Mouse (Mus musculus) liver, embryonic 11.5 days (tissue): ENCODE data around the gene Upb1. TPM values are rescaled to one million over a fixed set of nuclear protein-coding genes. Genes with fewer than 3 reads are reported as not detected.

Source experiments
- ATAC-seq: fragments of 200-750 bp; cut with Nextera tagmentation; replicated peaks from 2 replicates; pipeline ENCODE4 v1.8.0; 2017; ENCODE audit warnings: moderate number of reproducible peaks, mild to moderate bottlenecking, moderate TSS enrichment, moderate library complexity; ENCODE audit not compliant: low FRiP score
- DNase-seq: peaks from one replicate; pipeline ENCODE4 v3.0.0-alpha.2; 2017; ENCODE audit warnings: low spot score
- H3K27ac ChIP-seq: fragments of 300-500 bp; sonication (generic); 2 replicates; pipeline ENCODE4 v1.5.1; 2014; ENCODE audit warnings: mild to moderate bottlenecking, low read depth, low read length, control low read depth
- H3K27me3 ChIP-seq: fragments of 300-500 bp; sonication (generic); replicated peaks from 2 replicates; pipeline ENCODE4 v1.6.1; 2014; ENCODE audit warnings: low read length, mixed read lengths; ENCODE audit not compliant: control insufficient read depth, insufficient read depth
- H3K36me3 ChIP-seq: fragments of 300-500 bp; sonication (generic); 2 replicates; pipeline ENCODE4 v1.6.1; 2014; ENCODE audit warnings: mild to moderate bottlenecking, low read length, moderate library complexity, mixed read lengths; ENCODE audit not compliant: control insufficient read depth, insufficient read depth
- H3K4me1 ChIP-seq: fragments of 300-500 bp; sonication (generic); replicated peaks from 2 replicates; pipeline ENCODE4 v1.6.1; 2014; ENCODE audit warnings: low read length, mixed read lengths; ENCODE audit not compliant: control insufficient read depth, insufficient read depth
- H3K4me2 ChIP-seq: fragments of 300-500 bp; sonication (generic); 2 replicates; pipeline ENCODE4 v1.6.1; 2014; ENCODE audit warnings: mild to moderate bottlenecking, control low read depth, moderate library complexity
- H3K4me3 ChIP-seq: fragments of 300-500 bp; sonication (generic); 2 replicates; pipeline ENCODE4 v1.5.1; 2014; ENCODE audit warnings: low read depth, low read length, control low read depth
- H3K9ac ChIP-seq: fragments of 300-500 bp; sonication (generic); 2 replicates; pipeline ENCODE4 v1.6.1; 2014; ENCODE audit warnings: low read depth, low read length, control low read depth
- H3K9me3 ChIP-seq: fragments of 300-500 bp; sonication (generic); 2 replicates; pipeline ENCODE4 v1.6.1; 2016; ENCODE audit warnings: low read length, inconsistent platforms, mixed read lengths; ENCODE audit not compliant: control insufficient read depth
- WGBS: fragments of 180-500 bp; shearing (Covaris S2); extraction: QIAGEN DNeasy Blood & Tissue Kit; methylation state at CpG from one replicate; pipeline ENCODE4 v1.1.7; 2014; 5-methylcytosine and 5-hydroxymethylcytosine counted together
- polyA plus RNA-seq: library from polyadenylated mRNA; unstranded; fragments of >200 nt; fragmentation: Nextera tagmentation; extraction: Ambion mirVana; gene quantifications from 2 replicates; pipeline ENCODE4 v1.2.1, GENCODE M21; 2014

Upb1 gene
- polyA plus RNA-seq, 1 experiment from 2014 or later, result 5.5 TPM

DNA sequence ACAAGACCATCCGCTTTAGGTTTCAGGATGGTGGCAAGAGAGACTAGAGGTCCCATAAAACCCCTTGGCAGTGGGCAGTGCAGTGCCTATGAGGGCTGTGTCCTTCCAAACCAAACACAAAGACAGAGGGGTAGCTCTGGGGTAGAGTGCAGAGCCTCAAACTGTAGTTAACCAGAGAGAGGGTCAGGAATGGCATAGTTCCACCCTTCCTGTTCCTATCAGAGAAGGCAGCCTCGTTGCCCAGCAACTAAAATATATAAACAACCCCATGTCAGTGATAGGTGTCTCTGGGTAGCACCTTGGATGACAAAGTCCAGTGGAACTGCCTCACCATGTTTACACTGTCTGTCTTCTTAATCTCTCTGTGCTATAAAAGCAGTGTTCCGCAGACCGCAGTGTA lies 40.9 kb downstream of the Upb1 start:
- no peaks in the 10 kb centered on the region for H3K27me3 ChIP-seq
- H3K4me3 ChIP-seq, result no peak overlapping the region
- no peak overlapping the region for H3K27ac ChIP-seq
- H3K9me3 ChIP-seq, result no peaks in the 10 kb centered on the region
- peak; percentile 18 for DNase-seq
- H3K36me3 ChIP-seq, result no peaks in the 10 kb centered on the region
- no peak overlapping the region for H3K4me2 ChIP-seq
- ATAC-seq, result no peak
- WGBS, result 64% methylated on average over 4 of the region's 4 CpGs
- no peak overlapping the region for H3K9ac ChIP-seq
- H3K4me1 ChIP-seq, result no peaks in the 10 kb centered on the region; the same call in 1 of the 2 replicates

- Histone ChIP-seq H3K4me3 (no peak overlapping the region), H3K4me1 (no peaks in the 10 kb centered on the region; the same call in none of the 2 replicates), H3K9ac (no peak overlapping the region), H3K9me3 (no peaks in the 10 kb centered on the region), H3K4me2 (no peak overlapping the region), H3K36me3 (no peaks in the 10 kb centered on the region), H3K27ac (no peak overlapping the region), H3K27me3 (no peaks in the 10 kb centered on the region)
- WGBS, result 72% methylated on average over 4 of the region's 4 CpGs
- DNase-seq (no peak), ATAC-seq (no peak)
Observed at GRCm38 (mm10) chr10:75443017-75443416, 42.1 kb downstream of the Upb1 start.

DNA sequence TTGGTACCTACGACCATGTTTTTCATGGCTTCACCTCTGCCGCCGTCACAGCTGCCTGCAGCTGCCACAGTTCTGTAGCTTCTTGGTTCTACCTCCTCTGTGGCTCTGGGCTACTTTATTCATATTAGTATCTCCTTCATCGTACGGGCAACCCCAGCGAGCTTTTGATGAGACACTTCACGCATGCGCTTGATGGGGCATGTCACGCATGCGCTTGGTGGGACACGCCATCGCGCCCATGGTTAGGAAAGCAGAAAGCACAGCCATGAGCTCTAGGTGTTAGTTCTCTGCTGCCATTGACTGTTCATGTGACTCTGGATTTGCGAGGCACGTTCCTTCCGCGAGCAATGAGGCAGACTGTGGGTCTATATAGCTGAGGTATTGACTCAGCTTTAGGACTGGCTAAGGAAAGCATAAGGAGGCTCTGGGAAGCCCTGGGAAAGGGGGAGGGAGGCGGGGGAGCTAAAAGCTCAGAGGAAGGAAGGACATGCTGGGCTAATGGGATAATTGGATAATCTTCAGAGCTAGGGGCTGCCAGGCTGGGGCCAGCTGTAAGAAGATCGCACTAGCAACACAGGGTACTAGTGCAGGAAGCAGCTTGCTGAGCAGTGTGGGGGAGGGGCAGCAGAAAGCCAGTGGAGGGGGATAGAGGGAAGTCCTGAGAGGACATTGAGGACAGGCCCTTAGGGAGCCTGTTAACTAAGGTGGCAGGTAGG lies 43.4 kb downstream of the Upb1 start:
- no peaks in the 10 kb centered on the region; the same call in none of the 2 replicates for H3K4me1 ChIP-seq
- H3K27ac ChIP-seq, result no peak overlapping the region
- H3K27me3 ChIP-seq, result no peaks in the 10 kb centered on the region
- ATAC-seq (peak; percentile 52; the same call in 1 of the 2 replicates), DNase-seq (peak; percentile 31)
- no peaks in the 10 kb centered on the region for H3K9me3 ChIP-seq
- no peak overlapping the region for H3K9ac ChIP-seq
- 69% methylated on average over 19 of the region's 19 CpGs for WGBS
- H3K4me3 ChIP-seq, result no peak overlapping the region
- H3K36me3 ChIP-seq, result no peaks in the 10 kb centered on the region
- no peak overlapping the region for H3K4me2 ChIP-seq

DNA sequence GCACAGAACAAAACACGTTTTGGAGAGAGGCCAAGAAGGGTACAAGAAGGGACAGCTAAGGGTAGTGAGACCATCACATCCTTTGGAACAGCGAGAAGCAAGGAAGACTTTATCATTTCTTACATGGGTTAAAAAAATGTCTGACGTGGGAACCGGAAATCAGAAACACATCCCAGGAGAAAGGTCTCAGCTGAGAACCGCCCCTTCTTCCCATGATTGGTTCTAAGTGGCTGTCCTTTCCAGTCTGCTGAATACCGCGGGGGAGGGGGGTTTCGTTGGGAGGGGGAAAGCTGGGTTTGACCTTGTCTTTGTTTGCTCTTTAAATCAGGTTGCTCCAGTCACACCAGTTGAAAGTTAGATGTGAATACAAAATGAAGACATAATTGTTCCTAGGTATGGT lies 44.1 kb downstream of the Upb1 start:
- Histone ChIP-seq H3K36me3 (no peaks in the 10 kb centered on the region), H3K4me1 (no peaks in the 10 kb centered on the region; the same call in none of the 2 replicates), H3K27ac (no peak overlapping the region), H3K4me2 (no peak overlapping the region), H3K4me3 (no peak overlapping the region), H3K27me3 (no peaks in the 10 kb centered on the region), H3K9me3 (no peaks in the 10 kb centered on the region), H3K9ac (no peak overlapping the region)
- WGBS, result 53% methylated on average over 8 of the region's 8 CpGs
- peak; percentile 25 for DNase-seq
- ATAC-seq, result no peak

DNA sequence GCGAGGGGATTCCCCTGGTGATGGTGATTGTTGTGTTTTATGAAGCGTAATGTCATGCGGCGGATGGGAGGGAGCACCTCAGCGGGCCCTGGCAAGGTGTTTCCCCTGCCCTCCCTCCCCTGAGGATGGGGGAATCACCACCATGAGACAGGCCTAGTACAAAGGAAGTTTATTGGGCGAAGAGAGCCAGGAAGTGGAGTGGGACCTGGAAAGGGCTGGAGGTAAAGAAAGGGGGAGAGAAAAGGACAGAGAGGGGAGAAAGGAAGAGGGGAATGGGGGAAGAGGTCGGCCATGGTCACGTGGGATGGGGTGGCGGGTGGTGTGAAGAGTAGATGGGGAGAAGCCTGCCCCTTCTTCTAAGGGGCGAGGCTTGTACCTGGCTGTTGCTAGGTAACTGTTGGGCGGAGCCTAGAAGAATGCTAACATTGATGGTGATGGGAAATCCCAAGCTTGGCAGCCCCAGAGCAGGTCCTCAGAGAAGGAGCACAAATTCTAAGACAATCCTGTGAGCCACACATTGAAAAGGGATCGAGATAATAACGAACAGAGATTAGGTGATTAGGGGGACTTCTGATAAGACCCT lies 45.7 kb downstream of the Upb1 start:
- H3K4me1 ChIP-seq, result no peaks in the 10 kb centered on the region; the same call in none of the 2 replicates
- WGBS, result 53% methylated on average over 13 of the region's 13 CpGs

GRCm38 (mm10) chr10:75447489-75447888 lies 46.6 kb downstream of the Upb1 start:
- H3K27ac ChIP-seq, result no peak overlapping the region
- no peaks in the 10 kb centered on the region for H3K36me3 ChIP-seq
- no peak for DNase-seq
- no peaks in the 10 kb centered on the region for H3K27me3 ChIP-seq
- H3K9me3 ChIP-seq, result no peaks in the 10 kb centered on the region
- H3K4me2 ChIP-seq, result no peak overlapping the region
- H3K9ac ChIP-seq, result no peak overlapping the region
- no peak for ATAC-seq
- H3K4me1 ChIP-seq, result no peaks in the 10 kb centered on the region; the same call in none of the 2 replicates
- H3K4me3 ChIP-seq, result no peak overlapping the region
- 82% methylated on average over 11 of the region's 11 CpGs for whole genome bisulfite sequencing

More for the DNA sequence above, 45.7 kb downstream of the Upb1 start:
- no peaks in the 10 kb centered on the region for H3K36me3 ChIP-seq
- H3K9me3 ChIP-seq, result no peaks in the 10 kb centered on the region
- no peaks in the 10 kb centered on the region for H3K27me3 ChIP-seq
- peak; percentile 8; the same call in 1 of the 2 replicates for ATAC-seq
- H3K4me2 ChIP-seq, result no peak overlapping the region
- no peak overlapping the region for H3K27ac ChIP-seq
- H3K4me3 ChIP-seq, result no peak overlapping the region
- DNase-seq, result no peak
- H3K9ac ChIP-seq, result no peak overlapping the region

DNA sequence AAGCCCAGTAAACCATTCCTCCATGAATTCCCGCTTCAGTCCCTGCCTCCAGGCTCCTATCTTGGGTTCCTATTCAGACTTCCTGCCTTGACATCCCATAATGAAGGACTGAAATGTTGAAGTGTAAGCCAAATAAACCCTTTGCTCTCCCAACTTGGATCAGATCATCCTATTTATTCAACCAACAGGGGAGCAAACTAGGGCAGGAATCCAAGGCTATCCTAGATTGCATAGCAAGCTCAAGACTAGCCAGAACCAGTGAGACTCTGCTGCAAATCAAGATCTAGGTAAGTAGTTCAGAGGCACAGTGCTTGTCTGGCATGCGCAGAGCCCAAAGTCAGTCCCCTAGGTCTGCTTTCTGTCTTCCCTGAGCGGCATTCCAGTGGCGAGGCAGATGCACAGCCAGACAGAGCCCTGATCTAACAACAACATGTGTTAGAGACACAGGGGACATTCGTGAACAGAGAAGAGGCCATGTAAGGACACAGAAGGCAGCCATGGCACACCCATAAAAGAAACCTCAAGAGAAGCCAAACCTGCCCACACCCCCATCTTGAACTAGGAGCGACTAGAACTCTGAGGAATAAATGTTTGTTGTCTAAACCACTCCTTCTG lies 48.0 kb downstream of the Upb1 start:
- WGBS, result 69% methylated on average over 6 of the region's 6 CpGs
- no peak overlapping the region for H3K27ac ChIP-seq

DNA sequence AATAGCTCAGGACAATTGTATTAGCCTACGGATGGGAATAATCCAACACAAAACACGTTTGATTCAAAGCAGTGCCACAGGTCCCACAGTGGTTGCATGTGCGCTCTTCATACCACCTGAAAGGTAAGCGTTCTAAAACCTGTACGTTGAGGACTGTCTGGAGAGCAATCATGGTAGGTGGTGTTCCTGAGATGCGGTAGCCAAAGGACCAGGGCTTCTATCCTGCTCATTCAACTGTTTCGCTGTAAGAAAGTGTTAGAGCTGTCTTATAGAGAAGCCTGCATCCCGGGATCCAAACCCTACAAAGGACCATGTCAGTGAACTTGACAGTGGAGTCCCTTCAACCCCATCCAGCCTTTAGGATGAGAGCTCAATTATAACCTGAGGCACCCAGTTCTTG lies 49.4 kb downstream of the Upb1 start:
- no peak overlapping the region for H3K4me3 ChIP-seq
- no peak for DNase-seq
- no peak overlapping the region for H3K4me2 ChIP-seq
- H3K9ac ChIP-seq, result no peak overlapping the region
- no peaks in the 10 kb centered on the region; the same call in 1 of the 2 replicates for H3K4me1 ChIP-seq
- ATAC-seq, result no peak
- no peaks in the 10 kb centered on the region for H3K9me3 ChIP-seq
- WGBS, result 86% methylated on average over 8 of the region's 8 CpGs
- H3K27ac ChIP-seq, result no peak overlapping the region
- H3K36me3 ChIP-seq, result no peaks in the 10 kb centered on the region
- H3K27me3 ChIP-seq, result no peaks in the 10 kb centered on the region

More for the DNA sequence above, 48.0 kb downstream of the Upb1 start:
- Histone ChIP-seq H3K9ac (no peak overlapping the region), H3K9me3 (no peaks in the 10 kb centered on the region), H3K36me3 (no peaks in the 10 kb centered on the region), H3K4me1 (no peaks in the 10 kb centered on the region; the same call in none of the 2 replicates), H3K27me3 (no peaks in the 10 kb centered on the region), H3K4me2 (no peak overlapping the region), H3K4me3 (no peak overlapping the region)
- DNase-seq (no peak), ATAC-seq (no peak)
